Mouse (Mus musculus) brain, embryonic 14.5 days (tissue): ENCODE results near the gene Eef1akmt2. TPM values are rescaled to one million over a fixed set of nuclear protein-coding genes. Genes with fewer than 3 reads are reported as not detected.

Experiments used
- DNase-seq: peaks from one replicate; pipeline ENCODE4 v3.0.0-alpha.2; 2011; ENCODE audit warnings: low read depth
- CTCF ChIP-seq: fragments of 200-500 bp; IDR thresholded peaks from 2 replicates; pipeline ENCODE4 v1.5.1; 2012; ENCODE audit warnings: inconsistent platforms, mild to moderate bottlenecking, moderate library complexity, borderline replicate concordance; ENCODE audit not compliant: insufficient read depth, insufficient read length; ENCODE audit errors: extremely low read depth
- POLR2A ChIP-seq: fragments of 200-500 bp; IDR thresholded peaks from 2 replicates; pipeline ENCODE4 v1.6.1; 2012; ENCODE audit warnings: mild to moderate bottlenecking, inconsistent platforms, borderline replicate concordance; ENCODE audit not compliant: poor library complexity, insufficient read depth, insufficient read length, severe bottlenecking; ENCODE audit errors: extremely low read depth
- polyA plus RNA-seq: library from polyadenylated mRNA; depleted of rRNA; stranded (reverse); fragments of >200 nt; gene quantifications from 2 replicates; pipeline ENCODE4 v1.2.3, GENCODE M21; 2012

The Eef1akmt2 gene
- polyA plus RNA-seq, 1 experiment = 54.4 TPM

GRCm38 (mm10) chr7:132890201-132890600 is 37.7 kb upstream of the Eef1akmt2 start:
- TF ChIP-seq CTCF (no peak), POLR2A (no peak)
- no peak for DNase-seq

DNA sequence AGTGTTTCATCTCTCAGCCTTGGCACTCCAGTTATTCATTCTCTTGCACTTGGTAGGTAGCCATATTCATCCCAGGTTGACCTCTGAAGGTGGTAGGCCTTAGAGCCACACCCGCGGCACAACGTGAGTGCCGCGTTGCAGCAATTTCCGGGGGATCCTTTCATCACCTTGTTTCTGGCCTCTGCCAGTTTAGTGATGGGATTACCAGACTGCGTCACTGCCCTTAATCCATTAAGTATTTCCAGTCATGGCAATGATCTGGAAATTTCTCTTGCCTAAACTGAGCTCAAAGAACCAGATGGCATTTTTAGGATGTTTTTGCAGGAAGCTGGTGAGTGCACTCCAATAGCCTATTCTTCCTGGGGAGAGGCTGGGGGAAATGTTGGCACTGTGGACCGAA is 37.2 kb upstream of the Eef1akmt2 start:
- no peak for DNase-seq
- TF ChIP-seq POLR2A (no peak), CTCF (no peak)

DNA sequence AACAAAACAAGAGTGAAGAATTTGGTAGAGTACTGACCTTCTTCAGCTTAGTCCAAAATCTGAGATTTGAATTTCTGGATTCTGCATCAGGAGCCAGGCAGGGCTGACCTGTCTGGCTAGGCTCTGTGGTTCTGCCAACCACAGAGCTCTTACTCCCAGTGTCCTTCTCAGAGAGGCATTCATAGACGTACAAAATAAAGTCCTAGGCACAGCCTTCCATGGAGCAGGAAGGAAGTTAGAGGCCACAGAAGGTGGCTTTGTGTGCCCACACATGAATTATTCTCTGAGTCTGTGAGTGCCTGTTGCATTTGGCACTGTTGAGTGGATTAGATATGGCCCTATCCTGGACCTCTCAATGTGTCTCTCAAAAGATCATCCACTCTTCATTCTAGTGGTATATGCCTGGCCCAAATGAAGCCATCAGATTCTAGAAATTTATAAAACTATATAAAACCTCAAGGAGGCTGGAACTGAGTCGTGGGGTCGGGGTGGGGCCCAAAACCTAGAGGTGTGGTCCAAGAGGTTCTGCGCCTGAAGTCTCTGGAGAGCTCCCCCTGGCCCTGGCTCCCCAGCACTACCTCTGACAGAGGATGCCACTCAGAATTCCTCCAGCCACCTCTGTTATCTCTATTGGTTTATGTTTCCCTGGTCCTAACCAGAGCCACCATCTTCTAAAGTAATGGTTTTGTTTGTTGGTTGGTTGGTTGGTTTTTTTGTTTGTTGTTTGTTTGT is 36.2 kb upstream of the Eef1akmt2 start:
- no peak for DNase-seq
- TF ChIP-seq POLR2A (no peak), CTCF (no peak)

GRCm38 (mm10) chr7:132888052-132888451 is 35.6 kb upstream of the Eef1akmt2 start:
- no peak for TF ChIP-seq CTCF
- TF ChIP-seq POLR2A = no peak

DNA sequence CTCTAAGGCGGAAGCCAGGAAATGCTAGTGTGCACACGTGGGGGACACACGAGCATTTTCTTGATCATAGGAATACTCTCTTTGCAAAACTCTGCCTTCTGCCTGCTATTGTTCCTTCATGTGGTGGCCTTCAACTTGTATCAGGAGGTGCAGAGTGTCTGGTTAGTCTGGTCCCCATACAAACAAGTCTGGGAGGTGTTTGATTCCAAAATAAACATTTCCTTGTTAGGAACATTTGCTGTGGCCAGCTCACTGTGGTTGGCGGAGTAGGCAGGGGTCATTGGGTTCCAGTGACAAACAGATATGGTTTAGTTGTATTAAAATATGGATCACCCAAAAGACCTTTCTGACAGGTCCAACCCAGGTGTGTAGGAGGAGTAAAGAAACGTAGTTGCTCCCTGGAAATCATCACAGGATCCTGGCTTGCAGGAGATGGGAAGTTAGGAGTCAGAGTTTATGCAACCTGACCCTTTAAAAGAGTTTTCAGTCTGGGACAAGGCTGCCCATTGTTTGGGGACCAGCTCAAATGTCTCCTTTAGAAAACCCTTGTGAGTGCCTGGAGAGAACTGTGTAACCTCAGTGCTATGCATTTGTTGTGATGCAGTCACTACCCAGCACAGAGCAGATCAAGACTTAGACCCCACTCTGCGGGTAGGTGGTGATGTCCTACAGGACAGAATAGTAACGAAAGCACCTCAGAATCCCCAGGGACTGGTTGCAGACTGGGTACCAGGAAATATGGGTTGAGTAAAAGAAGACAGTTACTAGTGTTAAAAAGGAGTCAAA is 34.7 kb upstream of the Eef1akmt2 start:
- DNase-seq = no peak
- no peak for TF ChIP-seq POLR2A
- TF ChIP-seq CTCF = no peak

More at GRCm38 (mm10) chr7:132888052-132888451, 35.6 kb upstream of the Eef1akmt2 start:
- no peak for DNase-seq

- no peak for TF ChIP-seq POLR2A
- peak; percentile 42; the same call in 1 of the 2 replicates for TF ChIP-seq CTCF
- peak; percentile 29 for DNase-seq
Measured at GRCm38 (mm10) chr7:132884031-132884430, 31.6 kb upstream of the Eef1akmt2 start.

DNA sequence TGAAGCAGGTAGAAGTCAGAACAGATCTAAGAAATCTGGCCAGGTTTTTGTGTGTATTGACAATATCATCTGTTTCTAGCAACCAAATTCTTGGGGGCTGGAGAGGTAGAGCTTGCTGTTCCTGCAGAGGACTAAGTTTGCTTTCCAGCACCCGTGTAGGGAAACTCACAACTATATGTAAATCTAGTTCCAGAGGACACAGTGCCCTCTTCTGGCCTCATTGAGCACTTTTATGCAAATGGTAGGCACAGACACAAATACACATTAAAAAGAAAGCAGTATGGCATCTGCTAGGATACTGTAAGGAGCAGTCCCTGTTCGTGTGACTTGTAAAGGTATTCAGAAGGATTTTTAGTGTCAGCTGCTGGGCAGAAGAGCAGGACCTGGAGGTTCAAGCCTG is 29.9 kb upstream of the Eef1akmt2 start:
- peak; percentile 15 for DNase-seq
- TF ChIP-seq CTCF = peak; percentile 19; the same call in 1 of the 2 replicates
- no peak for TF ChIP-seq POLR2A

DNA sequence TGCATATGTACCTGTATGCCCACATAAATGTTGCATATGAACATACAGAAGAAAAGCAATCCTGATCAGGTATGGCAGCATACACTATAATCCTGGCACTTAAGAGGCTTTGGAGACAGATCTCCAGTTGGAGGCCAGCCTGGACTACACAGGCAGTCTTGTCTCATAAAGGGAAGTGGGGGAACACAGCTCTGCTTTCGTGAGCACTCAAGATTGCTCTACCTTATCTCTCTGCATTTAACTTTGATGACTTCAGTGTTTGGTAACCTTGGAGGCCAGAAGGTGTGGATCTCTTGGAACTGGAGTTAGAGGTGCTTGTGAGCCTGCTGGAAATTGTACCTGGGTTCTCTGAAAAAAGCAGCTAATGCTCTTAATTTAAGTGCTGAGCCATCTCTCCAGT is 27.8 kb upstream of the Eef1akmt2 start:
- no peak for DNase-seq
- TF ChIP-seq CTCF (no peak), POLR2A (no peak)

DNA sequence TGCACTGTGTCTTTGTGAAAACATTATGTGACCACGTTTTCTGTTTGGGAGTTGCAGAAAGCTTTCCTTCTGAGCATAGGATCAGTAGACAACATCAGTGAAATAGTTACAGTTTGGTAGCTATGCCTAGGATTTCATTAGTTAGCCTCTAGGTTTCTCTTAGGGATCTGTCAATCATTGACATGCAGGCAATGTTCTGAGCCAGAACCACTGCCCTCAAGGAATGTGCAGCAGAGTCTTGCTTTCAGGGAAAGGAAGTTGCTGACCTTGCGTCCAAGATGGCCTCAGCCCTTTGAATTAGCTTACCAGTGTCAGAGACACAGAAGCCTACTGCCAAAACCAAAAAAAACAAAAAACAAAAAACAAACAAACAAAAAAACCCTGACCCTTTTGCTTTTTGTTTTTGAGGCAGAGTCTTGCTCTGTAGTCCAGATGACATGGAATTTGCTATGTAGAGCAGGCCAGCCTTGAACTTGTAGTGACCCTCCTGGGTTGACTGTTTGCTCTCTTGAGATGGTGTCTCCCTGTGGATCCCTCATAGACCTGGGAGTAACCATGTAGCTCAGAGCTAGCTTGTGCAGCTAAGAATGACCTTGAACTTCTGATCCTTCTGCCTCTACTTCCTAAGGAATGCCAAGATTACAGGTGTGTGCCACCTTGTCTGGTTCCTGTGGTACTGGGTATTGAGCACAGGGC is 23.1 kb upstream of the Eef1akmt2 start:
- TF ChIP-seq POLR2A = no peak
- no peak for TF ChIP-seq CTCF
- no peak for DNase-seq

GRCm38 (mm10) chr7:132873043-132873442 is 20.6 kb upstream of the Eef1akmt2 start:
- TF ChIP-seq CTCF = no peak
- no peak for TF ChIP-seq POLR2A
- no peak for DNase-seq

- no peak for DNase-seq
- TF ChIP-seq POLR2A = no peak
- TF ChIP-seq CTCF = no peak
Measured at GRCm38 (mm10) chr7:132866316-132866715, 13.8 kb upstream of the Eef1akmt2 start.
